Mouse (Mus musculus): ENCODE data around the gene Mpp5.

DNA sequence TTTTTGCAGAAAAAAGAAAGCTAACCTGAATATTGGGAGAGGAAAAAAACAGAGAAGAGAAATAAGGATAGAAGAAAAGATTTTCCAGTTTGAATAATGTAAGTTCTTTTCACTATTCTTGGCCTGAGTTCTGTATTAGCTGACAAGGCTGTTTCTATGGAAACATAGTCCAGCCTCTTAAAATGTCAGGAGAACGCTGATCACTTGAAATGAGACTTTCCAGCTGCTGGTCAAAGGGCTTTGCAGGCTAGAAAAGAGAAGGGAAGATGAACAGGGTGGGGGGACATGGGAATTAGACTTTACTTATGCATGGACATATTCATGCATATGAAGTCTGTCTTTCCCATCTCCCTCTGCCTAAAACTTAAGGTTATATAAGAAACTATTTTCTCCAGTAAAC lies 45.5 kb downstream of the Mpp5 start:
- TF ChIP-seq CTCF (IDR thresholded peaks at IDR 0.05; ENCODE audit: low read depth) (no peak), EP300 (IDR thresholded peaks at IDR 0.05; ENCODE audit: low read depth) (no peak)

All from heart, postnatal 0 days (tissue).